ENCODE assay signal across 10 mouse cellular contexts in genomic region chr17:5323746-5324145, GRCm38 (mm10).
A peak's percentile ranks its signal among the peaks of the same experiment; 100 is the strongest.
DNase-seq lines count a peak whose midpoint lies in the region; ATAC-seq and TF ChIP-seq lines count a peak whose summit lies in the region.
"Had no signal": no experiment of that assay in that cellular context is flagged by ENCODE, and none has a peak within 500 bp of the region (broad histone marks: within the 10 kb centered on the region; RNA-seq: fewer than 3 reads in every experiment).

No protein-coding gene starts in this region.

- ATAC-seq in heart, embryonic 11.5 days (replicated peaks; ENCODE audit: insufficient number of reproducible peaks, low FRiP score, low TSS enrichment): no peak
- ATAC-seq in forebrain, postnatal 0 days: no peak
- ATAC-seq in neural tube, embryonic 14.5 days (ENCODE audit: low read depth): no peak
- ATAC-seq: activated CD4-positive, CD25-positive, alpha-beta regulatory T cell, adult 4 months had no signal

- intact Hi-C loops in heart, postnatal 36 days (cut with DNase I): loop anchor here (5.0 kb wide), 2 partner anchors 71 to 121 kb away; no protein-coding TSS in a partner anchor

- no peak overlapping the region for H3K4me2 ChIP-seq in heart, embryonic 11.5 days
- no peak overlapping the region for H3K4me2 ChIP-seq in forebrain, postnatal 0 days (ENCODE audit: low read depth)
- no peak overlapping the region for H3K4me2 ChIP-seq in neural tube, embryonic 14.5 days (ENCODE audit: low read depth, low read length)

- no peak for DNase-seq in heart, postnatal 36 days
- DNase-seq in lung, postnatal 14 days: peak; percentile 13
- no peak for DNase-seq in lung, adult 18-20 months
- no peak for DNase-seq in forebrain, postnatal 0 days
- DNase-seq in MN1 (ENCODE audit: low spot score): no peak
- no peak for DNase-seq in cerebellum, adult 9-10 months
- DNase-seq: right cerebral cortex, adult 18-20 months had no signal

- peaks cover 32% of the 10 kb centered on the region for H3K4me1 ChIP-seq in heart, embryonic 11.5 days (ENCODE audit: control insufficient read depth, insufficient read depth, low read length)
- H3K4me1 ChIP-seq in forebrain, postnatal 0 days (ENCODE audit: insufficient read depth): peaks cover 14% of the 10 kb centered on the region
- H3K4me1 ChIP-seq in neural tube, embryonic 14.5 days (ENCODE audit: control insufficient read depth, insufficient read depth, low read length): peaks cover 27% of the 10 kb centered on the region

- no peak for TF ChIP-seq CTCF in forebrain, postnatal 0 days (IDR thresholded peaks at IDR 0.05; ENCODE audit: low read depth)

- peaks cover 12% of the 10 kb centered on the region for H3K36me3 ChIP-seq in heart, embryonic 11.5 days (ENCODE audit: control insufficient read depth, insufficient read depth, low read length)
- H3K36me3 ChIP-seq in forebrain, postnatal 0 days (ENCODE audit: insufficient read depth): peaks cover 46% of the 10 kb centered on the region
- peaks cover 21% of the 10 kb centered on the region for H3K36me3 ChIP-seq in neural tube, embryonic 14.5 days (ENCODE audit: control insufficient read depth, insufficient read depth, low read length)

- H3K9ac ChIP-seq in heart, embryonic 11.5 days (ENCODE audit: low read depth, low read length): no peak overlapping the region
- H3K9ac ChIP-seq in forebrain, postnatal 0 days: no peak overlapping the region
- H3K9ac ChIP-seq in neural tube, embryonic 14.5 days (replicated peaks; ENCODE audit: low read depth, low read length): no peak overlapping the region

- no peaks in the 10 kb centered on the region for H3K9me3 ChIP-seq in heart, embryonic 11.5 days (replicated peaks; ENCODE audit: control insufficient read depth, low read length)
- H3K9me3 ChIP-seq in forebrain, postnatal 0 days (ENCODE audit: low read length): no peaks in the 10 kb centered on the region
- H3K9me3 ChIP-seq in neural tube, embryonic 14.5 days (ENCODE audit: control insufficient read depth, low read length): no peaks in the 10 kb centered on the region

- H3K27me3 ChIP-seq in heart, embryonic 11.5 days (ENCODE audit: control insufficient read depth, insufficient read depth, low read length): no peaks in the 10 kb centered on the region
- no peaks in the 10 kb centered on the region for H3K27me3 ChIP-seq in forebrain, postnatal 0 days (ENCODE audit: insufficient read depth, low read length)
- H3K27me3 ChIP-seq in neural tube, embryonic 14.5 days (ENCODE audit: control insufficient read depth, insufficient read depth, low read length): no peaks in the 10 kb centered on the region

- peak overlapping the region; percentile 77 for H3K27ac ChIP-seq in heart, embryonic 11.5 days (ENCODE audit: low read depth, low read length)
- peak overlapping the region; percentile 9; the same call in 1 of the 2 replicates for H3K27ac ChIP-seq in forebrain, postnatal 0 days (ENCODE audit: low read depth, low read length)
- peak overlapping the region; percentile 48; the same call in 1 of the 2 replicates for H3K27ac ChIP-seq in neural tube, embryonic 14.5 days (ENCODE audit: low read depth, low read length)

- 30% methylated on average over 1 of the region's 1 CpGs for WGBS in heart, embryonic 11.5 days (ENCODE audit: insufficient replicate concordance)
- 4% methylated on average over 1 of the region's 1 CpGs for WGBS in forebrain, postnatal 0 days
- WGBS in neural tube, embryonic 14.5 days: 3% methylated on average over 1 of the region's 1 CpGs

- no peak overlapping the region for H3K4me3 ChIP-seq in heart, embryonic 11.5 days (ENCODE audit: low read depth, low read length)
- H3K4me3 ChIP-seq in forebrain, postnatal 0 days (ENCODE audit: low read depth, low read length): no peak overlapping the region
- no peak overlapping the region for H3K4me3 ChIP-seq in neural tube, embryonic 14.5 days (ENCODE audit: low read depth, low read length)

Comparison
In these comparisons a context has a peak if more than half of its experiments do, and no peak if none do; other contexts are left out.
1. H3K27ac ChIP-seq: peak in every context shown above with its lines; median percentile 77 in heart, embryonic 11.5 days; 48 in neural tube, embryonic 14.5 days; 9 in forebrain, postnatal 0 days.